Mouse (Mus musculus) lung, embryonic 16.5 days (tissue): ENCODE results near the gene Gm20458. TPM values are rescaled to one million over a fixed set of nuclear protein-coding genes. Genes with fewer than 3 reads are reported as not detected.

ENCODE experiments used
- ATAC-seq: fragments of 200-750 bp; cut with Nextera tagmentation; 2 replicates; pipeline ENCODE4 v1.8.0; 2017; ENCODE audit warnings: low read depth, mild to moderate bottlenecking, moderate library complexity
- H3K27ac ChIP-seq: fragments of 300-500 bp; sonication (generic); 2 replicates; pipeline ENCODE4 v1.5.1; 2014; ENCODE audit warnings: mild to moderate bottlenecking, control low read depth, low read length
- H3K27me3 ChIP-seq: fragments of 300-500 bp; sonication (generic); 2 replicates; pipeline ENCODE4 v1.6.1; 2014; ENCODE audit warnings: low read depth, low read length, mixed read lengths; ENCODE audit not compliant: control insufficient read depth, insufficient read depth
- H3K36me3 ChIP-seq: fragments of 300-500 bp; sonication (generic); 2 replicates; pipeline ENCODE4 v1.6.1; 2014; ENCODE audit warnings: low read length; ENCODE audit not compliant: control insufficient read depth, insufficient read depth
- H3K4me1 ChIP-seq: fragments of 300-500 bp; sonication (generic); replicated peaks from 2 replicates; pipeline ENCODE4 v1.6.1; 2014; ENCODE audit warnings: low read length, mixed read lengths; ENCODE audit not compliant: control insufficient read depth, insufficient read depth
- H3K4me2 ChIP-seq: fragments of 300-500 bp; sonication (generic); 2 replicates; pipeline ENCODE4 v1.6.1; 2014; ENCODE audit warnings: low read depth, low read length, control low read depth
- H3K4me3 ChIP-seq: fragments of 300-500 bp; sonication (generic); 2 replicates; pipeline ENCODE4 v1.5.1; 2014; ENCODE audit warnings: mild to moderate bottlenecking, low read length, control low read depth
- H3K9ac ChIP-seq: fragments of 300-500 bp; sonication (generic); 2 replicates; pipeline ENCODE4 v1.6.1; 2014; ENCODE audit warnings: low read length, control low read depth
- H3K9me3 ChIP-seq: fragments of 300-500 bp; sonication (generic); 2 replicates; pipeline ENCODE4 v1.6.1; 2016; ENCODE audit warnings: low read length; ENCODE audit not compliant: control insufficient read depth
- WGBS: fragments of 180-500 bp; shearing (Covaris S2); extraction: QIAGEN DNeasy Blood & Tissue Kit; methylation state at CpG from one replicate; pipeline ENCODE4 v1.1.7; 2014; 5-methylcytosine and 5-hydroxymethylcytosine counted together
- polyA plus RNA-seq: library from polyadenylated mRNA; unstranded; fragments of >200 nt; fragmentation: Nextera tagmentation; extraction: Ambion mirVana; gene quantifications from 2 replicates; pipeline ENCODE4 v1.2.1, GENCODE M21; 2015

The Gm20458 gene
- polyA plus RNA-seq, 1 experiment from 2014 or later, result 15.2 TPM

- peak overlapping the region; percentile 25 for H3K4me2 ChIP-seq
- peak; percentile 36; the same call in 1 of the 2 replicates for ATAC-seq
- H3K4me3 ChIP-seq, result no peak overlapping the region
- no peaks in the 10 kb centered on the region for H3K9me3 ChIP-seq
- H3K27me3 ChIP-seq, result no peaks in the 10 kb centered on the region
- WGBS, result 21% methylated on average over 8 of the region's 8 CpGs
- no peaks in the 10 kb centered on the region for H3K36me3 ChIP-seq
- no peaks in the 10 kb centered on the region; the same call in 1 of the 2 replicates for H3K4me1 ChIP-seq
- H3K9ac ChIP-seq, result no peak overlapping the region
- peak overlapping the region; percentile 49; the same call in 1 of the 2 replicates for H3K27ac ChIP-seq
These were observed 61.5 kb downstream of the Gm20458 start for GRCm38 (mm10) chr2:164522280-164522679.

GRCm38 (mm10) chr2:164523301-164523773 is 62.6 kb downstream of the Gm20458 start:
- no peak for ATAC-seq
- Histone ChIP-seq H3K4me2 (no peak overlapping the region), H3K27ac (no peak overlapping the region), H3K4me3 (peak overlapping the region; percentile 12; the same call in 1 of the 2 replicates), H3K36me3 (no peaks in the 10 kb centered on the region), H3K4me1 (no peaks in the 10 kb centered on the region; the same call in 1 of the 2 replicates), H3K27me3 (no peaks in the 10 kb centered on the region), H3K9me3 (no peaks in the 10 kb centered on the region), H3K9ac (no peak overlapping the region)
- WGBS, result 70% methylated on average over 10 of the region's 10 CpGs

GRCm38 (mm10) chr2:164528557-164528956 is 67.8 kb downstream of the Gm20458 start:
- H3K27me3 ChIP-seq, result no peaks in the 10 kb centered on the region
- no peak overlapping the region for H3K4me3 ChIP-seq
- no peak overlapping the region for H3K9ac ChIP-seq
- no peak for ATAC-seq
- H3K36me3 ChIP-seq, result no peaks in the 10 kb centered on the region
- no peak overlapping the region for H3K4me2 ChIP-seq
- no peaks in the 10 kb centered on the region for H3K9me3 ChIP-seq
- H3K4me1 ChIP-seq, result no peaks in the 10 kb centered on the region
- no peak overlapping the region for H3K27ac ChIP-seq
- 62% methylated on average over 5 of the region's 5 CpGs for WGBS

GRCm38 (mm10) chr2:164531169-164531568 is 70.4 kb downstream of the Gm20458 start:
- ATAC-seq, result peak; percentile 49; the same call in 1 of the 2 replicates

GRCm38 (mm10) chr2:164534315-164534714 is 73.5 kb downstream of the Gm20458 start:
- 70% methylated on average over 10 of the region's 10 CpGs for WGBS
- no peak for ATAC-seq
- H3K4me1 ChIP-seq, result no peaks in the 10 kb centered on the region
- H3K9me3 ChIP-seq, result no peaks in the 10 kb centered on the region
- H3K4me2 ChIP-seq, result no peak overlapping the region
- no peaks in the 10 kb centered on the region for H3K27me3 ChIP-seq
- H3K36me3 ChIP-seq, result no peaks in the 10 kb centered on the region
- no peak overlapping the region for H3K4me3 ChIP-seq
- no peak overlapping the region for H3K9ac ChIP-seq
- H3K27ac ChIP-seq, result no peak overlapping the region

More at GRCm38 (mm10) chr2:164531169-164531568, 70.4 kb downstream of the Gm20458 start:
- 2% methylated on average over 3 of the region's 3 CpGs for WGBS
- Histone ChIP-seq H3K4me1 (no peaks in the 10 kb centered on the region), H3K9me3 (no peaks in the 10 kb centered on the region), H3K4me2 (no peak overlapping the region), H3K4me3 (no peak overlapping the region), H3K36me3 (no peaks in the 10 kb centered on the region), H3K9ac (no peak overlapping the region), H3K27ac (no peak overlapping the region), H3K27me3 (no peaks in the 10 kb centered on the region)

- Histone ChIP-seq H3K9me3 (no peaks in the 10 kb centered on the region), H3K4me3 (no peak overlapping the region), H3K4me2 (no peak overlapping the region), H3K27ac (no peak overlapping the region), H3K27me3 (no peaks in the 10 kb centered on the region), H3K4me1 (peaks cover 14% of the 10 kb centered on the region), H3K9ac (no peak overlapping the region), H3K36me3 (no peaks in the 10 kb centered on the region)
- ATAC-seq, result no peak
- 61% methylated on average over 4 of the region's 4 CpGs for whole genome bisulfite sequencing
These were observed 76.2 kb downstream of the Gm20458 start for GRCm38 (mm10) chr2:164537003-164537402.

Other genes with a start within 250 kb of the Gm20458 start
- gene Wfdc15b, start 239.3 kb upstream of the Gm20458 start, polyA plus RNA-seq, result 1.1 TPM in 1 of 2 replicates, not detected in the other
- gene Svs2, start 222.5 kb upstream of the Gm20458 start, polyA plus RNA-seq, result not detected in 2 replicates
- not detected in 2 replicates for gene Svs3b, start 204.3 kb upstream of the Gm20458 start, polyA plus RNA-seq
- not detected in 2 replicates for gene Svs4, start 182.5 kb upstream of the Gm20458 start, polyA plus RNA-seq
- not detected in 2 replicates for gene Svs3a, start 171.7 kb upstream of the Gm20458 start, polyA plus RNA-seq
- gene Svs6, start 144.2 kb upstream of the Gm20458 start, polyA plus RNA-seq, result not detected in 2 replicates
- gene Svs5, start 128.2 kb upstream of the Gm20458 start, polyA plus RNA-seq, result not detected in 2 replicates
- gene Slpi, start 71.9 kb upstream of the Gm20458 start, polyA plus RNA-seq, result 1.8 and 2.8 TPM in 2 replicates
- 16.8 and 21.9 TPM in 2 replicates for gene Rbpjl, start 57.8 kb upstream of the Gm20458 start, polyA plus RNA-seq
- 46.8 and 54.9 TPM in 2 replicates for gene Matn4, start 55.8 kb upstream of the Gm20458 start, polyA plus RNA-seq
- 226 and 247 TPM in 2 replicates for gene Sdc4, start 17.1 kb upstream of the Gm20458 start, polyA plus RNA-seq
- gene Sys1, start 4.0 kb upstream of the Gm20458 start, polyA plus RNA-seq, result 59.9 and 62.3 TPM in 2 replicates
- not detected in 2 replicates for gene Trp53tg5, start 12.8 kb downstream of the Gm20458 start, polyA plus RNA-seq
- 13.0 and 23.4 TPM in 2 replicates for gene Dbndd2, start 25.1 kb downstream of the Gm20458 start, polyA plus RNA-seq
- 62.0 and 63.2 TPM in 2 replicates for gene Pigt, start 36.6 kb downstream of the Gm20458 start, polyA plus RNA-seq
- gene Wfdc2, start 101.4 kb downstream of the Gm20458 start, polyA plus RNA-seq, result 486 and 558 TPM in 2 replicates
- not detected in 2 replicates for gene Spint3, start 112.5 kb downstream of the Gm20458 start, polyA plus RNA-seq
- 0.92 and 1.4 TPM in 2 replicates for gene Wfdc6a, start 124.5 kb downstream of the Gm20458 start, polyA plus RNA-seq
- not detected in 2 replicates for gene Eppin, start 132.6 kb downstream of the Gm20458 start, polyA plus RNA-seq
- not detected in 2 replicates for gene Wfdc6b, start 152.6 kb downstream of the Gm20458 start, polyA plus RNA-seq
- gene Wfdc8, start 152.7 kb downstream of the Gm20458 start, polyA plus RNA-seq, result not detected in 2 replicates
- gene Wfdc16, start 177.8 kb downstream of the Gm20458 start, polyA plus RNA-seq, result not detected in 2 replicates
- 0.50 TPM in 1 of 2 replicates, not detected in the other for gene Wfdc10, start 195.1 kb downstream of the Gm20458 start, polyA plus RNA-seq
- not detected in 2 replicates for gene Wfdc9, start 195.6 kb downstream of the Gm20458 start, polyA plus RNA-seq
- gene Wfdc11, start 213.1 kb downstream of the Gm20458 start, polyA plus RNA-seq, result not detected in 2 replicates
- gene Wfdc13, start 224.1 kb downstream of the Gm20458 start, polyA plus RNA-seq, result 0.20 and 0.46 TPM in 2 replicates
- not detected in 2 replicates for gene Spint4, start 237.5 kb downstream of the Gm20458 start, polyA plus RNA-seq